Mouse (Mus musculus) CH12.LX (cell line): ENCODE measurements around the gene Celf2. TPM values are rescaled to one million over a fixed set of nuclear protein-coding genes. Genes with fewer than 3 reads are reported as not detected.

Experiments
- DNase-seq: peaks from one replicate; pipeline ENCODE4 v3.0.0-alpha.2; 2013; ENCODE audit errors: extremely low read depth
- H3K27ac ChIP-seq: 2 replicates; pipeline ENCODE4 v1.5.1; 2012; ENCODE audit warnings: low read depth, mild to moderate bottlenecking, control low read depth, moderate library complexity; ENCODE audit not compliant: insufficient read depth
- H3K27me3 ChIP-seq: replicated peaks from 2 replicates; pipeline ENCODE3; 2012; ENCODE audit warnings: inconsistent platforms
- H3K36me3 ChIP-seq, 2 experiments: replicated peaks in 1 of 2; 2 replicates each; pipeline versions ENCODE3 to v1.6.1; 2012; ENCODE audit warnings: inconsistent platforms in 1 of 2, low read length in 1 of 2, mild to moderate bottlenecking in 1 of 2, mixed read lengths in 1 of 2, moderate library complexity in 1 of 2; ENCODE audit not compliant: control insufficient read depth in 1 of 2, insufficient read depth in 1 of 2
- H3K4me1 ChIP-seq, 2 experiments: 2 replicates each; pipeline ENCODE4 v1.6.1; 2012; ENCODE audit warnings: inconsistent platforms in 1 of 2, moderate library complexity in 1 of 2; ENCODE audit not compliant: insufficient read depth in 2 of 2, control insufficient read depth in 1 of 2
- H3K4me2 ChIP-seq: 2 replicates; pipeline ENCODE4 v1.6.1; 2012; ENCODE audit warnings: low read depth, mild to moderate bottlenecking, control low read depth; ENCODE audit not compliant: poor library complexity, insufficient read depth, severe bottlenecking
- H3K4me3 ChIP-seq, 3 experiments: fragments of 150-350 bp in 1 of 3; sonication (generic) in 1 of 3; replicated peaks in 1 of 3; 2 replicates each; pipeline versions ENCODE3 to v1.5.1; 2011 to 2012; ENCODE audit warnings: low read depth in 2 of 3, low read length in 2 of 3, mild to moderate bottlenecking in 2 of 3, moderate library complexity in 2 of 3, control low read depth in 1 of 3, improper control_type of control experiment in 1 of 3, inconsistent platforms in 1 of 3, mixed read lengths in 1 of 3; ENCODE audit not compliant: poor library complexity in 1 of 3
- H3K79me2 ChIP-seq: replicated peaks from 2 replicates; pipeline ENCODE4 v1.6.1; 2012; ENCODE audit warnings: mild to moderate bottlenecking, moderate library complexity; ENCODE audit not compliant: control insufficient read depth, poor library complexity, insufficient read depth, severe bottlenecking; ENCODE audit errors: extremely low read depth
- H3K9ac ChIP-seq: 2 replicates; pipeline ENCODE4 v1.6.1; 2012; ENCODE audit warnings: low read depth, mild to moderate bottlenecking, control low read depth, moderate library complexity; ENCODE audit not compliant: insufficient read depth
- H3K9me3 ChIP-seq: replicated peaks from 2 replicates; pipeline ENCODE3; 2012; ENCODE audit warnings: low read length, inconsistent platforms, mixed read lengths
- CHD1 ChIP-seq: IDR thresholded peaks from 2 replicates; pipeline ENCODE4 v1.6.1; 2012; ENCODE audit warnings: low read depth, low read length, improper control_type of control experiment, inconsistent platforms
- CHD2 ChIP-seq: IDR thresholded peaks from 2 replicates; pipeline ENCODE4 v1.6.1; 2011; ENCODE audit warnings: low read length, improper control_type of control experiment
- CTCF ChIP-seq, 2 experiments: IDR thresholded peaks in 1 of 2; conservative IDR thresholded peaks in 1 of 2; 2 replicates each; pipeline ENCODE4 v1.5.1; 2011 to 2012; ENCODE audit warnings: low read depth in 2 of 2, low read length in 2 of 2, improper control_type of control experiment in 1 of 2, inconsistent platforms in 1 of 2, mild to moderate bottlenecking in 1 of 2, moderate library complexity in 1 of 2
- E2F4 ChIP-seq: IDR thresholded peaks from 2 replicates; pipeline ENCODE4 v1.6.1; 2011; ENCODE audit warnings: low read depth, low read length, improper control_type of control experiment; ENCODE audit not compliant: insufficient replicate concordance
- ELF1 ChIP-seq: IDR thresholded peaks from 2 replicates; pipeline ENCODE4 v1.6.1; 2014; ENCODE audit warnings: low read depth, mild to moderate bottlenecking, inconsistent platforms, low read length, improper control_type of control experiment
- EP300 ChIP-seq: IDR thresholded peaks from 2 replicates; pipeline ENCODE4 v1.6.1; 2011; ENCODE audit warnings: low read length, improper control_type of control experiment
- GABPA ChIP-seq: IDR thresholded peaks from 2 replicates; pipeline ENCODE4 v1.6.1; 2012; ENCODE audit warnings: low read depth, low read length, improper control_type of control experiment, inconsistent platforms; ENCODE audit not compliant: insufficient replicate concordance
- HCFC1 ChIP-seq: IDR thresholded peaks from 2 replicates; pipeline ENCODE4 v1.6.1; 2012; ENCODE audit warnings: low read depth, mild to moderate bottlenecking, inconsistent platforms, low read length, improper control_type of control experiment
- IRF4 ChIP-seq: IDR thresholded peaks from 2 replicates; pipeline ENCODE4 v1.6.1; 2014; ENCODE audit warnings: low read depth, mild to moderate bottlenecking, inconsistent platforms, low read length, improper control_type of control experiment
- JUN ChIP-seq: IDR thresholded peaks from 2 replicates; pipeline ENCODE4 v1.6.1; 2011; ENCODE audit warnings: low read depth, mild to moderate bottlenecking, low read length, improper control_type of control experiment, moderate library complexity; ENCODE audit not compliant: insufficient read depth
- JUND ChIP-seq: conservative IDR thresholded peaks from 2 replicates; pipeline ENCODE4 v1.6.1; 2011; ENCODE audit warnings: low read depth, low read length, improper control_type of control experiment
- KAT2A ChIP-seq: IDR thresholded peaks from 2 replicates; pipeline ENCODE4 v1.6.1; 2012; ENCODE audit warnings: low read length, improper control_type of control experiment, inconsistent platforms; ENCODE audit not compliant: insufficient replicate concordance
- MAZ ChIP-seq: IDR thresholded peaks from 2 replicates; pipeline ENCODE4 v1.6.1; 2012; ENCODE audit warnings: low read depth, mild to moderate bottlenecking, inconsistent platforms, low read length, improper control_type of control experiment, moderate library complexity
- MEF2A ChIP-seq: IDR thresholded peaks from 2 replicates; pipeline ENCODE4 v1.6.1; 2014; ENCODE audit warnings: low read depth, mild to moderate bottlenecking, inconsistent platforms, low read length, improper control_type of control experiment, borderline replicate concordance
- MXI1 ChIP-seq: IDR thresholded peaks from 2 replicates; pipeline ENCODE4 v1.6.1; 2011; ENCODE audit warnings: mild to moderate bottlenecking, low read depth, low read length, improper control_type of control experiment
- MYC ChIP-seq: IDR thresholded peaks from 2 replicates; pipeline ENCODE4 v1.6.1; 2011; ENCODE audit warnings: low read depth, mild to moderate bottlenecking, improper control_type of control experiment, low read length
- NRF1 ChIP-seq: IDR thresholded peaks from 2 replicates; pipeline ENCODE4 v1.6.1; 2014; ENCODE audit warnings: low read depth, mild to moderate bottlenecking, inconsistent platforms, low read length, improper control_type of control experiment, moderate library complexity
- PAX5 ChIP-seq: IDR thresholded peaks from 2 replicates; pipeline ENCODE4 v1.6.1; 2012; ENCODE audit warnings: low read length, inconsistent platforms, mixed read lengths
- POLR2AphosphoS2 ChIP-seq: IDR thresholded peaks from 2 replicates; pipeline ENCODE4 v1.6.1; 2011; ENCODE audit warnings: low read depth, low read length, improper control_type of control experiment
- RCOR1 ChIP-seq: conservative IDR thresholded peaks from 2 replicates; pipeline ENCODE4 v1.6.1; 2012; ENCODE audit warnings: low read depth, mild to moderate bottlenecking, inconsistent platforms, low read length, improper control_type of control experiment
- SIN3A ChIP-seq: IDR thresholded peaks from 2 replicates; pipeline ENCODE4 v1.6.1; 2012; ENCODE audit warnings: low read length, improper control_type of control experiment, inconsistent platforms
- SMC3 ChIP-seq: IDR thresholded peaks from 2 replicates; pipeline ENCODE4 v1.6.1; 2011; ENCODE audit warnings: low read depth, low read length, improper control_type of control experiment
- TBP ChIP-seq: conservative IDR thresholded peaks from 2 replicates; pipeline ENCODE4 v1.6.1; 2011; ENCODE audit warnings: low read depth, low read length, improper control_type of control experiment
- TCF12 ChIP-seq: IDR thresholded peaks from 2 replicates; pipeline ENCODE4 v1.6.1; 2014; ENCODE audit warnings: low read depth, mild to moderate bottlenecking, inconsistent platforms, low read length, improper control_type of control experiment
- UBTF ChIP-seq: IDR thresholded peaks from 2 replicates; pipeline ENCODE4 v1.6.1; 2012; ENCODE audit warnings: low read depth, mild to moderate bottlenecking, inconsistent platforms, low read length, improper control_type of control experiment, moderate library complexity
- USF2 ChIP-seq: conservative IDR thresholded peaks from 2 replicates; pipeline ENCODE4 v1.6.1; 2011; ENCODE audit warnings: low read depth, low read length, improper control_type of control experiment
- ZC3H11A ChIP-seq: IDR thresholded peaks from 2 replicates; pipeline ENCODE4 v1.6.1; 2012; ENCODE audit warnings: low read depth, mild to moderate bottlenecking, inconsistent platforms, low read length, improper control_type of control experiment
- ZKSCAN1 ChIP-seq: IDR thresholded peaks from 2 replicates; pipeline ENCODE4 v1.6.1; 2012; ENCODE audit warnings: low read depth, inconsistent platforms, low read length, improper control_type of control experiment, borderline replicate concordance
- dilution Hi-C: fragments of 300-500 bp; cut with MboI; formaldehyde crosslinking; loops from 2 replicates; pipeline ENCODE4 v1.14.3; 2020; ENCODE audit warnings: low sequenced_read_pairs; ENCODE audit not compliant: extremely low pct_unique_long_range_greater_than_20kb, extremely low pct_ligation_motif_present
- in situ Hi-C: fragments of 300-500 bp; cut with MboI; formaldehyde crosslinking; loops from 3 replicates; pipeline ENCODE4 v1.14.3; 2019; ENCODE audit warnings: low sequenced_read_pairs, low pct_ligation_motif_present, low pct_unique_long_range_greater_than_20kb, mixed read lengths
- polyA plus RNA-seq: library from polyadenylated mRNA; unstranded; fragments of >175 nt; gene quantifications from 2 replicates; pipeline ENCODE4 v1.2.1, GENCODE M21; 2012; ENCODE audit warnings: low read depth; ENCODE audit not compliant: insufficient read length
- total RNA-seq, 2 experiments: library from RNA; depleted of rRNA; stranded (reverse); fragments of 300-350 nt in 1 of 2; fragments of >200 nt in 1 of 2; gene quantifications; 2 replicates each; pipeline ENCODE4 v1.2.3; 2012 to 2014

Celf2 gene
- total and polyA plus RNA-seq, 3 experiments: 51.0 to 143 (median 103) TPM

GRCm38 (mm10) chr2:6896896-6897295 lies 612.5 kb downstream of the Celf2 start:
- Histone ChIP-seq H3K4me2 (no peak overlapping the region), H3K36me3 (no peaks in the 10 kb centered on the region), H3K27me3 (no peaks in the 10 kb centered on the region), H3K79me2 (no peaks in the 10 kb centered on the region), H3K9ac (no peak overlapping the region), H3K9me3 (no peaks in the 10 kb centered on the region), H3K4me3 (no peak overlapping the region), H3K4me1 (peaks cover 0 to 28% of the 10 kb centered on the region in 2 experiments; a peak in 2 of 4 replicates), H3K27ac (no peak overlapping the region)
- in situ Hi-C loops (no loop called here), dilution Hi-C loops (no loop called here)
- TF ChIP-seq USF2 (no peak), UBTF (no peak), CTCF (conservative IDR thresholded peaks at IDR 0.05 in 1 of 2, IDR thresholded peaks at IDR 0.05 in 1 of 2; ENCODE audit: low read depth in 2 of 2, low read length in 2 of 2) (no peak), TBP (no peak), MEF2A (no peak), SMC3 (no peak), MXI1 (no peak), ZC3H11A (no peak), EP300 (no peak), CHD2 (no peak), GABPA (no peak), SIN3A (no peak), JUN (no peak), ZKSCAN1 (no peak), E2F4 (no peak), RCOR1 (no peak), NRF1 (no peak), POLR2AphosphoS2 (no peak), HCFC1 (no peak)
- DNase-seq: no peak

GRCm38 (mm10) chr2:6893597-6893996 lies 615.8 kb downstream of the Celf2 start:
- H3K4me2 ChIP-seq: no peak overlapping the region
- TF ChIP-seq MYC: no peak
- no peak for TF ChIP-seq ZKSCAN1
- no peak for TF ChIP-seq ELF1
- TF ChIP-seq CHD1: no peak
- no peak for TF ChIP-seq USF2
- TF ChIP-seq JUN: no peak
- no peak for TF ChIP-seq KAT2A
- TF ChIP-seq TCF12: no peak
- no peak for TF ChIP-seq SIN3A
- no peak for TF ChIP-seq JUND
- no peak for TF ChIP-seq CTCF (conservative IDR thresholded peaks at IDR 0.05 in 1 of 2, IDR thresholded peaks at IDR 0.05 in 1 of 2; ENCODE audit: low read depth in 2 of 2, low read length in 2 of 2)
- no peak for TF ChIP-seq IRF4
- TF ChIP-seq GABPA: no peak
- TF ChIP-seq MEF2A: no peak
- TF ChIP-seq CHD2: no peak
- TF ChIP-seq PAX5: no peak
- TF ChIP-seq MXI1: no peak
- TF ChIP-seq MAZ: no peak
- H3K9me3 ChIP-seq: no peaks in the 10 kb centered on the region
- in situ Hi-C loops: no loop called here
- no peak overlapping the region for H3K4me3 ChIP-seq
- dilution Hi-C loops: no loop called here
- H3K9ac ChIP-seq: no peak overlapping the region
- no peaks in the 10 kb centered on the region for H3K36me3 ChIP-seq
- H3K27me3 ChIP-seq: no peaks in the 10 kb centered on the region
- H3K4me1 ChIP-seq: peaks cover 0 to 31% of the 10 kb centered on the region in 2 experiments; a peak in 2 of 4 replicates
- H3K27ac ChIP-seq: no peak overlapping the region
- no peak for DNase-seq
- no peaks in the 10 kb centered on the region for H3K79me2 ChIP-seq
